Mouse (Mus musculus): ENCODE measurements at regions not wholly inside any gene's neighbourhood (a gene's known extent, or its start where the extent isn't known, plus 50 kb on each side); places are given as distances from the start of the nearest gene placed in this dataset.

- DNase-seq (ENCODE audit: low read depth, low spot score): peak; percentile 24
Observed at GRCm38 (mm10) chr14:105950924-105951323, 54.3 kb upstream of the Spry2 start.

GRCm38 (mm10) chr14:105955082-105955481 is 58.5 kb upstream of the Spry2 start:
- DNase-seq (ENCODE audit: low read depth, low spot score): no peak

GRCm38 (mm10) chr14:105956796-105957195 is 60.2 kb upstream of the Spry2 start:
- no peak for DNase-seq (ENCODE audit: low read depth, low spot score)

- DNase-seq (ENCODE audit: low read depth, low spot score): peak; percentile 44
Observed at GRCm38 (mm10) chr14:105958005-105958404, 61.4 kb upstream of the Spry2 start.

DNA sequence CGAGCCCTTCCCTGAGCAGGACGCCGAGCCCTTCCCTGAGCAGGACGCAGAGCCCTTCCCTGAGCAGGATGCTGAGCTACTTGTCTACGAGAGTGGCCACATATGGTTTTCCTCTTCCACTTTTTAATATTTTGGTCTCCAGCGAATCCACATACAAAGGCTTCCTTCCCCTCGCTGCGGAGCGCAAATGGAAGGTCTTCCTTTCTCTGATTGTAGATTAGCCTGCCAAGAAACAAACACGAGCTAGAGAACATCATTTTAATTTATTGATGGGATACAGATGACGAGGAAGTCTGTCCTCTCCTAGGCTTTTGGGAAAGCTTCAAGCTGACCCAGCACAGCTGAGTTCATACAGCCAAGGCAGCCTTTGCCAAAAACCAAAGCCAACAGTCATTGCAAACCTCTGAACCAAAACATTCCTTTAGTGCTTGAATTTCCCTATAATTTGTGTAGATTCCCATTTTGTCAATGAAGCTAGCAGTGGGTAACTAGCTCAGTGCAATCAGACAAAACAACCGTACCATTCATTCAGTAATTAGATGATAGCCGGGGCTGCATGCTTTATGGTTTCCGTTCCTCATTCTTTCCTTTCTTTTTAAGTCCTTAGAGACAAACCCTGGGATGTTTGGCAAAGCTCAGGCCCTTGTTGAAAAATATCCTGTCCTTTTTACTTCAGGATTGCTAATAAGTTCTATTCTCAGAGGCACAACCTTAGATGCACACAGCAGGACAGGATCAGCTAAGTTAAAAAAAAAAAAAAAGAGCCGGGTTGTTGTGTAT is 83.1 kb upstream of the Spry2 start:
- DNase-seq (ENCODE audit: low read depth, low spot score): peak; percentile 79

GRCm38 (mm10) chr14:105980324-105980680 is 83.7 kb upstream of the Spry2 start:
- DNase-seq (ENCODE audit: low read depth, low spot score): no peak

GRCm38 (mm10) chr14:105987341-105987882 is 90.8 kb upstream of the Spry2 start:
- no peak for DNase-seq (ENCODE audit: low read depth, low spot score)

DNA sequence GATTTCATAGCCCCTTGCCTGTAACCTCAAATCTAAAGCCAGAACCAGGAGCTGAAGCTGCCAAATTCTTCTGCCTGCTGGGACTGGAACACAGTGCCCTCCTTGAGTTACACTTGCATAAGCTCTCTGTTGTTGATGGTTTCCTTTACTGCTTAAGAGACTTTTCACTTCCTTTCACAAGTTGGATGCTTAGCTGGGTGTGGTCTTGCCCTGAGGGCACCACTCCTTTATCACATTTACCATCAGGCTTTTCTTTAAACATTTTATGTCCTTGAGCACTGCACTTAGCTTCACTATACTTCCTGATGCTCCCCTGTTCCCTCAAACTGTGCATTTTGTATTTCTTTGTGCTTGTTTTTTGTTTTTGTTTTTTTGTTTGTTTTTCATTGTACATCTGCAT is 92.1 kb upstream of the Spry2 start:
- DNase-seq (ENCODE audit: low read depth, low spot score): no peak

GRCm38 (mm10) chr14:105993124-105993523 is 96.5 kb upstream of the Spry2 start:
- peak; percentile 73 for DNase-seq (ENCODE audit: low read depth, low spot score)

DNA sequence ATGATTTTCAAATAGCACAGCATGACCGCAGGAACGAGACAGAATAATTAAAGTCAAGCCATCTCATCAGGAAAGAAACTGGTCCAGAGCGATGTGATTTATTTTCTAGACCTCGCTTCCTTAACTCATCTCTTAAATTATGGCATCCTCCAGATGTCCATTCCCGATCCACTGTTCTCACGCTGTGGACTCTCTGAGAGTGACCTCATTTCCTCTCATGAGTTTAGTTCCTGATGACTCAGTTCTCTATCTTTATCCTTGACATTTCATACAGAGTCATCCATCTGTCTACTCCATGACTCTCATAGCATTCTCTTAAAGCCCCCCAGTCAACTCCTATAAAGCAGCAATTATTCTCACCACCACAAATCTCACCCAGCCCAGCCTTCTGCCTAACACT is 103.2 kb upstream of the Spry2 start:
- peak; percentile 30 for DNase-seq (ENCODE audit: low read depth, low spot score)

- no peak for DNase-seq (ENCODE audit: low read depth, low spot score)
Observed at GRCm38 (mm10) chr14:106007769-106008168, 98.2 kb upstream of the Trim52 start.

DNA sequence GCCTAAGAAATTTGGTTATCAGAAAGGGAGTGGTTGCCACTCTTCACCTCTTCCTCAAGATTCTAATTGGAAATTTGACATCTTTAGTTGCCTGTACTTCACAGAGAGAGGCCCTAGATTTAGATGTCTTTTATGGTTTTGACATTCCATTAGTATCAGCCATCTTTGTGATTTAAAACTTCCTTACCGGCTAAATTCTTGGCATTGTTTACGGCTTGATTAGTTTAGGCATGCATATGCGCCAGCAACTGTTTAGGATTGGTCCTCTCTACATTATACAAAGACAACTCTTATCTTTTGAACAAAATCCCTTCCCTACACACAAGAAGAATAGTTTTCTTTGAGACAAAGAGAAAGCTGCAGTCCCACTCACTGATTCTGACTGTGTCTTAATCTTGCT is 97.0 kb upstream of the Trim52 start:
- no peak for DNase-seq (ENCODE audit: low read depth, low spot score)

- peak; percentile 27 for DNase-seq (ENCODE audit: low read depth, low spot score)
Observed at GRCm38 (mm10) chr14:106010961-106011360, 95.0 kb upstream of the Trim52 start.

DNA sequence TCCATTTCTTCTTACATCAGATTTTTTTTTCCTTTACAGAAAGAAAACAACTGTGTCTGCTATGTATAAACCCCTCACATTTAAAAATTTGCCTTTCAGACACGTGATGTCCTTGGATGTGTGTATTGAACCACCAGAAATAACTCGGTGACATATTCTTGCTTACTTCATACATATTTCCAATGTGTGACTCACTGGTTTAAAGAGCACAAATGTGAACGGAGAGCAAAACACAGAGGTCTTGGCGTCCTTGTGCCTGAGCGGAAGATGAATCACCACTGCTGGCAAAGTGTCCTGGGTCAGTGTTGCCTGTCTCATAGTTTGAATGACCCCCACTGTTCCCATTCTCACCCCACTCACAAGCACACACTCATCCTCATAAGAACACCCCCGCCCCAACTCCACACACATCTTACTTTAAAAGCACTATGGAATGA is 94.0 kb upstream of the Trim52 start:
- DNase-seq (ENCODE audit: low read depth, low spot score): peak; percentile 69

DNA sequence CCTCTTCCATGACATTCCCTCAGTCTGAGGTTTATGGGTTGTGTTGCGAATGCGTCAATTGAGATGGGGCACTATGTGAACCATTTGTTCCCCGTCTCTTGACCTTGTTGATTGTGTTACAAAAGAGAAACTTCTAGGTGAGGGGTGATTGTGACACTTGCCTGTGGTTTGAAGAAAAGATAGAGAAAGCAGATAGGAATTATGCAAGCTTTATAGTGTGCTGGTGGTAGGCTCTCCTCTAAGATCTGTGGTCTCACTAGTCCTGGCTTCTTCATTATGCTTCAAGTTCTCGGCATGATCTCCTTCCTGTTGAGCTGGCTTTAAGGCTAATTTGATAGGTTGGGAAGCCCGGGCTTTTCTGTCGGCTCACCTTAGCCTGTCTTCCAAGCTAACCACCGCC is 83.2 kb upstream of the Trim52 start:
- DNase-seq (ENCODE audit: low read depth, low spot score): no peak

GRCm38 (mm10) chr14:106026815-106027214 is 79.2 kb upstream of the Trim52 start:
- DNase-seq (ENCODE audit: low read depth, low spot score): no peak

DNA sequence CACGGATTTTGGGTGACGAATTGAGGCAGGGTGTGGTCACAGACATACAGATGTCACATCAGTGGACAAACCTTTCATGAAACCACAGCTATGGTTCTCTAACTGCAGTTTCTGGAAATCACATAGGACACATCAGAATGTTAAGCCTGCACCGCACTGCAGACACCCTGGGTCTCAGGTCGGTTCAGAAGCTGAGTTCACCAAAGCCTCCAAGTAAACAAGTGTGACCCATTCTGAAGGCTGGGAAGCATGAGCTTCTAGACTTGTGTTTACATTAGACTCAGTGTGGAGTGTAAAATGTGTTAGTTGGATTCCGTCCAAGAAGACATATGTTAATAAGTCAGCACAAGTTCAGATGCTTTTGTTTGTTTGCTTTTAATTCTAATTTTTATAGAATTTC is 78.3 kb upstream of the Trim52 start:
- no peak for DNase-seq (ENCODE audit: low read depth, low spot score)

DNA sequence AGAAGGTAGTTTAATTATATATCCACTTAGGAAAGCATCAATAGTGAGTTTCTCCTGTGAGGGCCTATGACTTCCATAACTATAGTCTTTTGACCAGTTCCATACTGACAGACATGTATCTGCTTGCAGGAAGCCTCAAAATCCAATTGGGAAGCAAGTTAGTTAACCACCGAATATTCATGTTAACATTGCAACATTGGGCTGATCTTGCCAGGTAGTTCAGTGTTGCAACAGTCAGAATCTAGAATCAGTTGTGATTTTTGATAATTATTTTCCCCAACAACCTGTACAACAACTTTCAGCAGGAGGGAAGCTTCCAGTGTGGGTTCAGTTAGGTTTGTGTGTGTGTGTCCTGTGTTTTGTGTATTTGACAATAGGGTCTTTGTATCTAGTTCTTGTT is 74.9 kb upstream of the Trim52 start:
- DNase-seq (ENCODE audit: low read depth, low spot score): no peak

DNA sequence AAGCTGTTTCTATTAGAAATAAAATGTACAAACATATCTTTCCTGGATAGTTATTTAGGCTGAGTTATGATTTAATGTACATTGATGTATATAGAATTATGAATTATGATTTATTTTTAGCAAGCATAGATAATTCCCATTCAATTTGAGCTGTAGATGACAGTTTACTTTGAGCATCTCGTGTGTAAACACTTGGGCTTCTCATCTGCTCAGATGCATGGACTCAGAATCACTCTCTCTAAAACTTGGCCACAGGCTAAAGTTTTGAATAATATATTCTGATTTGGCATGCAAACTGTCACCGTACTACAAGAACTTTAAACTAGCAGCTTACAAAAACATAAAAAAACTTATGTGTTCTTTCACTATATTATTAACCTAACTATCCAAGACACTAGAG is 72.2 kb upstream of the Trim52 start:
- DNase-seq (ENCODE audit: low read depth, low spot score): no peak

- DNase-seq (ENCODE audit: low read depth, low spot score): no peak
Observed at GRCm38 (mm10) chr14:106034933-106035665, 70.9 kb upstream of the Trim52 start.

DNA sequence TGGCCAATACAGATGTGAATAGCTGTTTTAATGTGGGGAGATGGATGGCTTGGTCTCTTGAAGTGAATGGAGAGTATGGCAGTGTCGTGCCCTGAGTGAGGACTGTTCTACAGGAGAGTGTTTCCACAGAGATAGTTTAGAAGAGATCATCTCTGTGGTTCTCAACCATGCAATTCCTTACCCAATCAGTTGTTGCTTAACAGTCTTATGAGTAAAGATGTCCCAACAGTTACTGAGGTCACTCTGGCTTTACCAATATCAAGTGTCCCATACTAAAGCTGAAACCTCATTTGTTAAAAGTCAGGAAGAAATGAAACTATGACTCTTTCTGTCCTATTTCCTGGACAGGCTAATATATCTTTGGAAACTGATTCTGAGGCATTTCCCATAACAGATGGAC is 61.7 kb upstream of the Trim52 start:
- no peak for DNase-seq (ENCODE audit: low read depth, low spot score)

DNA sequence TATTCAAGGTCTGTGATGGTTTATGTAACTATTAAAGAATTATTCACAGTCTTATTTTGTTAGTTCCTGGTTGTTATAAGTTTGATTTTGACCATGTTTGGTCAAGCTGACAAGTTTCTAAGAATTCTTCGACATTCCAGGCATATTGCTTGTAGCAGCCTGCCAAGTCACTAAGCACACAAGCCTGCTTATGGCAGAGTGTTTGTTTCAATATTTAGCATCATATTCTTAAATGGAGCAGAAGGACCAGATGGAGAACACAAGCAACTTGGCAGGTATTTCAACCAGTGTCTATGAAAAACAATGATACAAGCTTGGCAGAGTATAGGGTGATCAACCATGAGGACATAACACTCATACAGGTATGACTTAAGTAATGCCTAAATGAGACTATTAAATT is 55.8 kb upstream of the Trim52 start:
- no peak for DNase-seq (ENCODE audit: low read depth, low spot score)
